ENCODE assay signal across 8 mouse cellular contexts in the genomic region with DNA sequence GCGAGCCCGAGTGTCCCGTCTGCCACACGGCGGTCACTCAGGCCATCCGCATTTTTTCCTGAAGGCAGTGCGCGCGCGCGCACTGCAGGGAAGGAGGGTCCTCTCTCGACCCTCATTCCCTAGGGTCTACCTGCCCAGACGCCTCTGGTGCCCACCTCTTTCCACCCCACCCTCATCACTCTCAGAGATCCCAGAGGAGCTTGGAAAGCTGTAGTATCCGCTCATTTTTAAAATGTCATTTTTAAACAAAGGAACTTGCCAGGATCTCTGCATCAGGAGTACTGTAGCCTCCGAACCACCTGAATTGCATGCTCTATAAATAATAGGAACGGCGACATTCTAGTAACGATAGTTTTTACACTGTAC. TPM values are rescaled to one million over a fixed set of nuclear protein-coding genes. Genes with fewer than 3 reads are reported as not detected.
DNase-seq lines count a peak whose midpoint lies in the region; ATAC-seq and TF ChIP-seq lines count a peak whose summit lies in the region.

No protein-coding gene starts in this region.

- ATAC-seq in lung, postnatal 0 days: no peak
- no peak for ATAC-seq in liver, embryonic 11.5 days (replicated peaks; ENCODE audit: low FRiP score)
- ATAC-seq in stomach, embryonic 15.5 days (ENCODE audit: insufficient read depth, low FRiP score, low read depth): no peak

- peak overlapping the region; percentile 89 for H3K4me2 ChIP-seq in lung, postnatal 0 days (replicated peaks; ENCODE audit: low read depth, low read length)
- H3K4me2 ChIP-seq in liver, embryonic 11.5 days: peak overlapping the region; percentile 96
- peak overlapping the region; percentile 94 for H3K4me2 ChIP-seq in stomach, embryonic 15.5 days

- 38% methylated on average over 18 of the region's 18 CpGs for WGBS in cerebellum, adult 2 months
- 38% methylated on average over 18 of the region's 18 CpGs for WGBS in lung, postnatal 0 days
- WGBS in liver, embryonic 11.5 days: 37% methylated on average over 18 of the region's 18 CpGs
- 25% methylated on average over 18 of the region's 18 CpGs for WGBS in stomach, embryonic 15.5 days

- TF ChIP-seq EP300 in lung, postnatal 0 days (IDR thresholded peaks at IDR 0.05): no peak

- no peak for TF ChIP-seq POLR2A in cerebellum, adult 2 months (IDR thresholded peaks at IDR 0.05; ENCODE audit: borderline replicate concordance, insufficient read depth, low read length)

- H3K36me3 ChIP-seq in lung, postnatal 0 days (ENCODE audit: insufficient read depth, low read length): no peaks in the 10 kb centered on the region
- peaks cover 5% of the 10 kb centered on the region for H3K36me3 ChIP-seq in liver, embryonic 11.5 days (ENCODE audit: control insufficient read depth, insufficient read depth, low read length)
- no peaks in the 10 kb centered on the region for H3K36me3 ChIP-seq in stomach, embryonic 15.5 days

- DNase-seq in cerebellum, adult 2 months: no peak
- DNase-seq in cerebellum, adult 11-12 months: no peak
- no peak for DNase-seq in lung, postnatal 0 days (ENCODE audit: low spot score)
- DNase-seq in lung, postnatal 14 days: no peak
- DNase-seq in liver, embryonic 11.5 days (ENCODE audit: low spot score): no peak
- no peak for DNase-seq in adrenal gland, adult (ENCODE audit: inconsistent age in 2 of 2, low spot score in 1 of 2)
- DNase-seq in gastrocnemius, postnatal 14 days: no peak

- TF ChIP-seq CTCF in cerebellum, adult 2 months (IDR thresholded peaks at IDR 0.05; ENCODE audit: borderline replicate concordance, insufficient read depth, low read depth, low read length): no peak
- no peak for TF ChIP-seq CTCF in lung, postnatal 0 days (IDR thresholded peaks at IDR 0.05)

- no peaks in the 10 kb centered on the region for H3K27me3 ChIP-seq in cerebellum, adult 2 months (ENCODE audit: control insufficient read depth, insufficient read depth, low read length)
- H3K27me3 ChIP-seq in lung, postnatal 0 days (replicated peaks; ENCODE audit: insufficient read depth, low read length): no peaks in the 10 kb centered on the region
- peaks cover 17% of the 10 kb centered on the region for H3K27me3 ChIP-seq in liver, embryonic 11.5 days (replicated peaks; ENCODE audit: control insufficient read depth, insufficient read depth, low read length)
- H3K27me3 ChIP-seq in stomach, embryonic 15.5 days (replicated peaks): no peaks in the 10 kb centered on the region

- peaks cover 10% of the 10 kb centered on the region for H3K4me1 ChIP-seq in cerebellum, adult 2 months (ENCODE audit: control insufficient read depth, insufficient read depth, low read length)
- H3K4me1 ChIP-seq in lung, postnatal 0 days (ENCODE audit: insufficient read depth, low read depth, low read length): peaks cover 15% of the 10 kb centered on the region; the same call in 1 of the 2 replicates
- peaks cover 14% of the 10 kb centered on the region for H3K4me1 ChIP-seq in liver, embryonic 11.5 days (replicated peaks; ENCODE audit: control insufficient read depth, insufficient read depth, low read length)
- peaks cover 13% of the 10 kb centered on the region for H3K4me1 ChIP-seq in stomach, embryonic 15.5 days

- intact Hi-C loops in gastrocnemius, postnatal 14 days (cut with DNase I; ENCODE audit: low total_unique reads): no loop called here

- H3K27ac ChIP-seq in cerebellum, adult 2 months (ENCODE audit: insufficient read depth, low read length): no peak overlapping the region
- H3K27ac ChIP-seq in lung, postnatal 0 days (ENCODE audit: low read length): no peak overlapping the region
- no peak overlapping the region for H3K27ac ChIP-seq in liver, embryonic 11.5 days (ENCODE audit: low read depth, low read length)
- H3K27ac ChIP-seq in stomach, embryonic 15.5 days: no peak overlapping the region

- H3K9ac ChIP-seq in lung, postnatal 0 days (replicated peaks; ENCODE audit: low read depth): no peak overlapping the region
- H3K9ac ChIP-seq in liver, embryonic 11.5 days (ENCODE audit: low read depth, low read length): peak overlapping the region; percentile 37
- H3K9ac ChIP-seq in stomach, embryonic 15.5 days: peak overlapping the region; percentile 30; the same call in 1 of the 2 replicates

- H3K4me3 ChIP-seq in cerebellum, adult 2 months (replicated peaks; ENCODE audit: insufficient read depth, low read depth, low read length): peak overlapping the region; percentile 97
- peak overlapping the region; percentile 76 for H3K4me3 ChIP-seq in lung, postnatal 0 days (ENCODE audit: low read depth, low read length)
- peak overlapping the region; percentile 83 for H3K4me3 ChIP-seq in liver, embryonic 11.5 days (ENCODE audit: low read depth, low read length)
- peak overlapping the region; percentile 83 for H3K4me3 ChIP-seq in stomach, embryonic 15.5 days (replicated peaks)

- H3K9me3 ChIP-seq in lung, postnatal 0 days (ENCODE audit: low read length): no peaks in the 10 kb centered on the region
- H3K9me3 ChIP-seq in liver, embryonic 11.5 days (ENCODE audit: control insufficient read depth, low read length): no peaks in the 10 kb centered on the region
- no peaks in the 10 kb centered on the region for H3K9me3 ChIP-seq in stomach, embryonic 15.5 days

RNA-seq across cellular contexts. Expression of gene Mex3b, which starts 3.0 kb away (rescaled TPM):
- 9.0 and 9.8 TPM in 2 replicates for polyA plus RNA-seq in cerebellum, adult 2 months (2012; rRNA removed)
- 6.5 and 7.7 TPM in 2 replicates for polyA plus RNA-seq in lung, postnatal 0 days (2015; fragmentation: Nextera tagmentation; extraction: Ambion mirVana)
- polyA plus RNA-seq in liver, embryonic 11.5 days (2014; fragmentation: Nextera tagmentation; extraction: Ambion mirVana): 6.2 and 7.8 TPM in 2 replicates
- polyA plus RNA-seq in stomach, embryonic 15.5 days (2015; fragmentation: Nextera tagmentation; extraction: Ambion mirVana): 8.4 and 8.8 TPM in 2 replicates
- total RNA-seq in gastrocnemius, postnatal 14 days (2021): 1 to 10 TPM; 3.3 to 4.2 TPM
